Mouse (Mus musculus) ES-E14 (cell line): Measurements from ENCODE around the gene Gpr137. TPM values are rescaled to one million over a fixed set of nuclear protein-coding genes. Genes with fewer than 3 reads are reported as not detected.
A peak's percentile ranks its signal among the peaks of the same experiment; 100 is the strongest.

Source experiments
- DNase-seq: peaks from one replicate; pipeline ENCODE4 v3.0.0-alpha.2; 2013; ENCODE audit warnings: low read depth, low spot score
- H3K27ac ChIP-seq: 2 replicates; pipeline ENCODE4 v1.5.1; 2012; ENCODE audit warnings: low read depth, mild to moderate bottlenecking, low read length, moderate library complexity, mixed read lengths; ENCODE audit not compliant: poor library complexity, insufficient read depth, severe bottlenecking
- H3K36me3 ChIP-seq: 2 replicates; pipeline ENCODE4 v1.6.1; 2012; ENCODE audit warnings: mild to moderate bottlenecking, low read length, moderate library complexity, mixed read lengths; ENCODE audit not compliant: control insufficient read depth, poor library complexity, insufficient read depth, severe bottlenecking
- H3K4me1 ChIP-seq, 2 experiments: fragments of 150-350 bp in 1 of 2; sonication (generic) in 1 of 2; 2 replicates each; pipeline ENCODE4 v1.6.1; 2012; ENCODE audit warnings: low read length in 2 of 2, mild to moderate bottlenecking in 1 of 2, mixed read lengths in 1 of 2; ENCODE audit not compliant: control insufficient read depth in 2 of 2, insufficient read depth in 2 of 2, poor library complexity in 1 of 2
- H3K4me3 ChIP-seq, 2 experiments: fragments of 150-350 bp in 1 of 2; sonication (generic) in 1 of 2; 2 replicates each; pipeline ENCODE4 v1.5.1; 2012; ENCODE audit warnings: low read length in 2 of 2, low read depth in 1 of 2, mild to moderate bottlenecking in 1 of 2, mixed read lengths in 1 of 2; ENCODE audit not compliant: insufficient read depth in 1 of 2, poor library complexity in 1 of 2, severe bottlenecking in 1 of 2
- H3K9ac ChIP-seq: 2 replicates; pipeline ENCODE4 v1.6.1; 2012; ENCODE audit warnings: low read depth, mild to moderate bottlenecking, low read length, mixed read lengths; ENCODE audit not compliant: poor library complexity, insufficient read depth, severe bottlenecking
- H3K9me3 ChIP-seq: fragments of 150-350 bp; sonication (generic); 2 replicates; pipeline ENCODE4 v1.6.1; 2012; ENCODE audit warnings: low read depth, mild to moderate bottlenecking, low read length; ENCODE audit not compliant: control insufficient read depth, insufficient read depth
- CHD2 ChIP-seq: IDR thresholded peaks from 2 replicates; pipeline ENCODE4 v1.6.1; 2014; ENCODE audit warnings: mild to moderate bottlenecking, low read depth, low read length, inconsistent platforms
- HCFC1 ChIP-seq: IDR thresholded peaks from 2 replicates; pipeline ENCODE4 v1.6.1; 2012; ENCODE audit warnings: low read length, inconsistent platforms, borderline replicate concordance; ENCODE audit not compliant: insufficient read depth
- MAFK ChIP-seq: IDR thresholded peaks from 2 replicates; pipeline ENCODE4 v1.6.1; 2014; ENCODE audit warnings: mild to moderate bottlenecking, low read depth, low read length, inconsistent platforms; ENCODE audit not compliant: insufficient read depth
- ZC3H11A ChIP-seq: IDR thresholded peaks from 2 replicates; pipeline ENCODE4 v1.6.1; 2012; ENCODE audit warnings: low read depth, mild to moderate bottlenecking, inconsistent platforms, low read length, borderline replicate concordance
- ZNF384 ChIP-seq: IDR thresholded peaks from 2 replicates; pipeline ENCODE4 v1.6.1; 2012; ENCODE audit warnings: low read depth, low read length, inconsistent platforms
- in situ Hi-C, 2 experiments: fragments of 600-800 bp; cut with MboI; formaldehyde crosslinking; loops; one replicate each; pipeline ENCODE4 v1.15.1; 2025; ENCODE audit warnings: low sequenced_read_pairs in 2 of 2, inconsistent platforms in 1 of 2; ENCODE audit not compliant: unreplicated experiment in 2 of 2
- total RNA-seq: library from RNA; depleted of rRNA; stranded (reverse); fragments of 300-350 nt; gene quantifications from 2 replicates; pipeline ENCODE4 v1.2.3, GENCODE M21; 2012

Gene Gpr137
- total RNA-seq, 1 experiment, result 23.7 TPM

GRCm38 (mm10) chr19:6933102-6933435 lies 9.2 kb downstream of the Gpr137 start:
- no peak overlapping the region for H3K9ac ChIP-seq
- H3K36me3 ChIP-seq, result no peaks in the 10 kb centered on the region
- peaks cover 3 to 26% of the 10 kb centered on the region in 2 experiments for H3K4me1 ChIP-seq
- peak overlapping the region; percentile 58 to 67 for H3K4me3 ChIP-seq
- H3K27ac ChIP-seq, result no peak overlapping the region
- in situ Hi-C loops, result no loop called here
- no peak for DNase-seq
- TF ChIP-seq MAFK (no peak), HCFC1 (no peak), CHD2 (no peak), ZC3H11A (no peak), ZNF384 (no peak)
- H3K9me3 ChIP-seq, result no peaks in the 10 kb centered on the region

- DNase-seq, result no peak
- no peaks in the 10 kb centered on the region for H3K36me3 ChIP-seq
- H3K9ac ChIP-seq, result no peak overlapping the region
- in situ Hi-C loops, result no loop called here
- H3K4me3 ChIP-seq, result no peak overlapping the region
- H3K9me3 ChIP-seq, result no peaks in the 10 kb centered on the region
- no peak for TF ChIP-seq ZC3H11A
- TF ChIP-seq MAFK, result no peak
- TF ChIP-seq CHD2, result no peak
- no peak for TF ChIP-seq ZNF384
- no peak for TF ChIP-seq HCFC1
- no peak overlapping the region for H3K27ac ChIP-seq
- H3K4me1 ChIP-seq, result peaks cover 3 to 28% of the 10 kb centered on the region in 2 experiments
Observed at GRCm38 (mm10) chr19:6932018-6932417, 10.3 kb downstream of the Gpr137 start.

GRCm38 (mm10) chr19:6931002-6931401 lies 11.3 kb downstream of the Gpr137 start:
- DNase-seq, result no peak
- in situ Hi-C loops, result no loop called here
- no peak overlapping the region for H3K27ac ChIP-seq
- H3K9me3 ChIP-seq, result no peaks in the 10 kb centered on the region
- TF ChIP-seq CHD2 (no peak), HCFC1 (no peak), ZC3H11A (no peak)
- H3K36me3 ChIP-seq, result no peaks in the 10 kb centered on the region
- H3K4me1 ChIP-seq, result peaks cover 3 to 29% of the 10 kb centered on the region in 2 experiments
- no peak overlapping the region for H3K9ac ChIP-seq
- no peak overlapping the region for H3K4me3 ChIP-seq

GRCm38 (mm10) chr19:6928080-6928479 lies 14.2 kb downstream of the Gpr137 start:
- Histone ChIP-seq H3K4me1 (peaks cover 1 to 28% of the 10 kb centered on the region in 2 experiments; a peak in 3 of 4 replicates), H3K9me3 (no peaks in the 10 kb centered on the region), H3K4me3 (no peak overlapping the region), H3K27ac (no peak overlapping the region), H3K36me3 (no peaks in the 10 kb centered on the region), H3K9ac (no peak overlapping the region)
- TF ChIP-seq CHD2, result no peak
- TF ChIP-seq ZC3H11A, result no peak
- TF ChIP-seq HCFC1, result no peak
- TF ChIP-seq MAFK, result no peak
- TF ChIP-seq ZNF384, result no peak
- no peak for DNase-seq
- in situ Hi-C loops, result no loop called here

GRCm38 (mm10) chr19:6926559-6927255 lies 15.6 kb downstream of the Gpr137 start:
- DNase-seq, result no peak
- in situ Hi-C loops, result no loop called here
- Histone ChIP-seq H3K9me3 (no peaks in the 10 kb centered on the region), H3K36me3 (no peaks in the 10 kb centered on the region), H3K27ac (no peak overlapping the region), H3K4me3 (no peak overlapping the region), H3K9ac (no peak overlapping the region), H3K4me1 (peaks cover 4 to 22% of the 10 kb centered on the region in 2 experiments)
- TF ChIP-seq MAFK (no peak), HCFC1 (no peak), ZC3H11A (no peak), CHD2 (no peak), ZNF384 (no peak)
